Mouse (Mus musculus) liver, embryonic 11.5 days (tissue): ENCODE measurements at regions not wholly inside any gene's neighbourhood (a gene's known extent, or its start where the extent isn't known, plus 50 kb on each side); places are given as distances from the start of the nearest gene placed in this dataset.

Experiments
- ATAC-seq: fragments of 200-750 bp; cut with Nextera tagmentation; replicated peaks from 2 replicates; pipeline ENCODE4 v1.8.0; 2017; ENCODE audit warnings: moderate number of reproducible peaks, mild to moderate bottlenecking, moderate TSS enrichment, moderate library complexity; ENCODE audit not compliant: low FRiP score
- DNase-seq: peaks from one replicate; pipeline ENCODE4 v3.0.0-alpha.2; 2017; ENCODE audit warnings: low spot score
- H3K27ac ChIP-seq: fragments of 300-500 bp; sonication (generic); 2 replicates; pipeline ENCODE4 v1.5.1; 2014; ENCODE audit warnings: mild to moderate bottlenecking, low read depth, low read length, control low read depth
- H3K27me3 ChIP-seq: fragments of 300-500 bp; sonication (generic); replicated peaks from 2 replicates; pipeline ENCODE4 v1.6.1; 2014; ENCODE audit warnings: low read length, mixed read lengths; ENCODE audit not compliant: control insufficient read depth, insufficient read depth
- H3K36me3 ChIP-seq: fragments of 300-500 bp; sonication (generic); 2 replicates; pipeline ENCODE4 v1.6.1; 2014; ENCODE audit warnings: mild to moderate bottlenecking, low read length, moderate library complexity, mixed read lengths; ENCODE audit not compliant: control insufficient read depth, insufficient read depth
- H3K4me1 ChIP-seq: fragments of 300-500 bp; sonication (generic); replicated peaks from 2 replicates; pipeline ENCODE4 v1.6.1; 2014; ENCODE audit warnings: low read length, mixed read lengths; ENCODE audit not compliant: control insufficient read depth, insufficient read depth
- H3K4me2 ChIP-seq: fragments of 300-500 bp; sonication (generic); 2 replicates; pipeline ENCODE4 v1.6.1; 2014; ENCODE audit warnings: mild to moderate bottlenecking, control low read depth, moderate library complexity
- H3K4me3 ChIP-seq: fragments of 300-500 bp; sonication (generic); 2 replicates; pipeline ENCODE4 v1.5.1; 2014; ENCODE audit warnings: low read depth, low read length, control low read depth
- H3K9ac ChIP-seq: fragments of 300-500 bp; sonication (generic); 2 replicates; pipeline ENCODE4 v1.6.1; 2014; ENCODE audit warnings: low read depth, low read length, control low read depth
- H3K9me3 ChIP-seq: fragments of 300-500 bp; sonication (generic); 2 replicates; pipeline ENCODE4 v1.6.1; 2016; ENCODE audit warnings: low read length, inconsistent platforms, mixed read lengths; ENCODE audit not compliant: control insufficient read depth
- WGBS: fragments of 180-500 bp; shearing (Covaris S2); extraction: QIAGEN DNeasy Blood & Tissue Kit; methylation state at CpG from one replicate; pipeline ENCODE4 v1.1.7; 2014; 5-methylcytosine and 5-hydroxymethylcytosine counted together

GRCm38 (mm10) chr11:63418042-63418776, 289.4 kb downstream of the Pmp22 start:
- H3K9me3 ChIP-seq, result no peaks in the 10 kb centered on the region
- H3K27me3 ChIP-seq, result peaks cover 8% of the 10 kb centered on the region; the same call in 1 of the 2 replicates
- H3K9ac ChIP-seq, result no peak overlapping the region
- DNase-seq (no peak), ATAC-seq (no peak)
- H3K27ac ChIP-seq, result no peak overlapping the region
- H3K4me3 ChIP-seq, result no peak overlapping the region
- H3K36me3 ChIP-seq, result no peaks in the 10 kb centered on the region
- H3K4me2 ChIP-seq, result no peak overlapping the region
- H3K4me1 ChIP-seq, result no peaks in the 10 kb centered on the region
- WGBS, result 60% methylated on average over 5 of the region's 5 CpGs

GRCm38 (mm10) chr11:63420341-63420740, 291.6 kb downstream of the Pmp22 start:
- Histone ChIP-seq H3K4me3 (no peak overlapping the region), H3K4me1 (no peaks in the 10 kb centered on the region), H3K4me2 (no peak overlapping the region), H3K36me3 (no peaks in the 10 kb centered on the region), H3K9ac (no peak overlapping the region), H3K27ac (no peak overlapping the region), H3K27me3 (0 out of 2 replicates have a peak, but pooled peaks cover 2% of the 10 kb centered on the region), H3K9me3 (no peaks in the 10 kb centered on the region)
- DNase-seq (no peak), ATAC-seq (no peak)
- 75% methylated on average over 3 of the region's 3 CpGs for WGBS

GRCm38 (mm10) chr11:63422069-63422468, 293.3 kb downstream of the Pmp22 start:
- Histone ChIP-seq H3K4me3 (no peak overlapping the region), H3K9me3 (no peaks in the 10 kb centered on the region), H3K27me3 (0 out of 2 replicates have a peak, but pooled peaks cover 2% of the 10 kb centered on the region), H3K9ac (no peak overlapping the region), H3K36me3 (no peaks in the 10 kb centered on the region), H3K4me1 (no peaks in the 10 kb centered on the region), H3K4me2 (no peak overlapping the region), H3K27ac (no peak overlapping the region)
- ATAC-seq (no peak), DNase-seq (no peak)
- WGBS, result 60% methylated on average over 3 of the region's 3 CpGs

- H3K4me3 ChIP-seq, result no peak overlapping the region
- no peak for DNase-seq
- H3K36me3 ChIP-seq, result no peaks in the 10 kb centered on the region
- H3K27me3 ChIP-seq, result no peaks in the 10 kb centered on the region
- H3K4me2 ChIP-seq, result no peak overlapping the region
- H3K9me3 ChIP-seq, result no peaks in the 10 kb centered on the region
- WGBS, result 66% methylated on average over 3 of the region's 3 CpGs
- ATAC-seq, result no peak
- H3K4me1 ChIP-seq, result no peaks in the 10 kb centered on the region
- no peak overlapping the region for H3K9ac ChIP-seq
- H3K27ac ChIP-seq, result no peak overlapping the region
These were observed 295.5 kb downstream of the Pmp22 start for GRCm38 (mm10) chr11:63424319-63424718.

GRCm38 (mm10) chr11:63425741-63426140, 297.0 kb downstream of the Pmp22 start:
- DNase-seq (no peak), ATAC-seq (no peak)
- no peak overlapping the region for H3K4me2 ChIP-seq
- H3K4me3 ChIP-seq, result no peak overlapping the region
- no peaks in the 10 kb centered on the region for H3K27me3 ChIP-seq
- 61% methylated on average over 11 of the region's 11 CpGs for WGBS
- no peak overlapping the region for H3K27ac ChIP-seq
- no peak overlapping the region for H3K9ac ChIP-seq
- H3K36me3 ChIP-seq, result no peaks in the 10 kb centered on the region
- no peaks in the 10 kb centered on the region for H3K4me1 ChIP-seq
- no peaks in the 10 kb centered on the region for H3K9me3 ChIP-seq

- H3K27ac ChIP-seq, result no peak overlapping the region
- H3K27me3 ChIP-seq, result no peaks in the 10 kb centered on the region
- no peaks in the 10 kb centered on the region for H3K9me3 ChIP-seq
- no peaks in the 10 kb centered on the region for H3K4me1 ChIP-seq
- WGBS, result 64% methylated on average over 5 of the region's 5 CpGs
- no peak overlapping the region for H3K4me2 ChIP-seq
- H3K9ac ChIP-seq, result no peak overlapping the region
- ATAC-seq (no peak), DNase-seq (no peak)
- H3K36me3 ChIP-seq, result no peaks in the 10 kb centered on the region
- no peak overlapping the region for H3K4me3 ChIP-seq
These were observed 325.0 kb downstream of the Pmp22 start for GRCm38 (mm10) chr11:63453786-63454185.

GRCm38 (mm10) chr11:63454910-63455531, 326.2 kb downstream of the Pmp22 start:
- Histone ChIP-seq H3K4me3 (no peak overlapping the region), H3K27me3 (no peaks in the 10 kb centered on the region), H3K4me1 (no peaks in the 10 kb centered on the region), H3K9ac (no peak overlapping the region), H3K36me3 (no peaks in the 10 kb centered on the region), H3K9me3 (no peaks in the 10 kb centered on the region), H3K4me2 (no peak overlapping the region), H3K27ac (no peak overlapping the region)
- 39% methylated on average over 17 of the region's 17 CpGs for WGBS
- ATAC-seq (no peak), DNase-seq (no peak)

- no peak overlapping the region for H3K4me3 ChIP-seq
- ATAC-seq, result no peak
- DNase-seq, result no peak
- no peak overlapping the region for H3K9ac ChIP-seq
- no peak overlapping the region for H3K4me2 ChIP-seq
- 70% methylated on average over 3 of the region's 3 CpGs for WGBS
- no peaks in the 10 kb centered on the region for H3K27me3 ChIP-seq
- no peaks in the 10 kb centered on the region for H3K36me3 ChIP-seq
- no peaks in the 10 kb centered on the region for H3K9me3 ChIP-seq
- no peak overlapping the region for H3K27ac ChIP-seq
- H3K4me1 ChIP-seq, result no peaks in the 10 kb centered on the region
These were observed 327.6 kb downstream of the Pmp22 start for GRCm38 (mm10) chr11:63456356-63456755.

GRCm38 (mm10) chr11:63457250-63457649, 328.5 kb downstream of the Pmp22 start:
- no peak overlapping the region for H3K4me3 ChIP-seq
- WGBS, result 55% methylated on average over 5 of the region's 5 CpGs
- H3K9me3 ChIP-seq, result no peaks in the 10 kb centered on the region
- no peaks in the 10 kb centered on the region for H3K4me1 ChIP-seq
- DNase-seq (no peak), ATAC-seq (no peak)
- H3K36me3 ChIP-seq, result no peaks in the 10 kb centered on the region
- no peak overlapping the region for H3K9ac ChIP-seq
- no peak overlapping the region for H3K27ac ChIP-seq
- H3K27me3 ChIP-seq, result no peaks in the 10 kb centered on the region
- H3K4me2 ChIP-seq, result no peak overlapping the region
